14 mouse cellular contexts compared by ENCODE assay signal in genomic region chr9:113156707-113157106, GRCm38 (mm10).
DNase-seq lines count a peak whose midpoint lies in the region; ATAC-seq lines count a peak whose summit lies in the region.
"Had no signal": no experiment of that assay in that cellular context is flagged by ENCODE, and none has a peak within 500 bp of the region (broad histone marks: within the 10 kb centered on the region; RNA-seq: fewer than 3 reads in every experiment).

No protein-coding gene starts in this region.

- H3K27me3 ChIP-seq in forebrain, embryonic 15.5 days: no peaks in the 10 kb centered on the region
- no peaks in the 10 kb centered on the region for H3K27me3 ChIP-seq in forebrain, embryonic 10.5 days (ENCODE audit: poor library complexity, severe bottlenecking)
- H3K27me3 ChIP-seq in kidney, embryonic 14.5 days (ENCODE audit: control insufficient read depth, insufficient read depth, low read length): no peaks in the 10 kb centered on the region
- H3K27me3 ChIP-seq: heart, embryonic 13.5 days; hindbrain, embryonic 13.5 days; liver, embryonic 13.5 days; midbrain, embryonic 13.5 days; neural tube, embryonic 12.5 days had no signal

- no peak overlapping the region for H3K9ac ChIP-seq in forebrain, embryonic 15.5 days (replicated peaks)
- H3K9ac ChIP-seq in kidney, embryonic 14.5 days (ENCODE audit: low read depth, low read length): no peak overlapping the region
- H3K9ac ChIP-seq: heart, embryonic 13.5 days; hindbrain, embryonic 13.5 days; liver, embryonic 13.5 days; midbrain, embryonic 13.5 days; neural tube, embryonic 12.5 days had no signal

- 71% methylated on average over 3 of the region's 3 CpGs for WGBS in forebrain, embryonic 15.5 days
- WGBS in forebrain, embryonic 10.5 days: 71% methylated on average over 3 of the region's 3 CpGs
- WGBS in kidney, embryonic 14.5 days: 65% methylated on average over 3 of the region's 3 CpGs

- H3K27ac ChIP-seq in forebrain, embryonic 15.5 days (replicated peaks): peak overlapping the region; percentile 81; the same call in 1 of the 2 replicates
- H3K27ac ChIP-seq in forebrain, embryonic 10.5 days: no peak overlapping the region
- H3K27ac ChIP-seq in kidney, embryonic 14.5 days (ENCODE audit: low read depth, low read length): no peak overlapping the region
- H3K27ac ChIP-seq: heart, embryonic 13.5 days; hindbrain, embryonic 13.5 days; liver, embryonic 13.5 days; midbrain, embryonic 13.5 days; neural tube, embryonic 12.5 days had no signal

- DNase-seq in forebrain, embryonic 10.5 days (ENCODE audit: extremely low spot score, low spot score): no peak
- peak; percentile 17 to 32 for DNase-seq in kidney, postnatal 4 days
- DNase-seq in right cerebral cortex, postnatal 4 days: peak; percentile 41
- no peak for DNase-seq in right cerebral cortex, postnatal 25 days
- no peak for DNase-seq in embryo, embryonic 11 days
- DNase-seq: adrenal gland, adult 8-10 months; liver, embryonic 13.5 days; lung, postnatal 4 days had no signal

- H3K4me1 ChIP-seq in forebrain, embryonic 15.5 days: peaks cover 6% of the 10 kb centered on the region; the same call in 1 of the 2 replicates
- H3K4me1 ChIP-seq in forebrain, embryonic 10.5 days: no peaks in the 10 kb centered on the region
- no peaks in the 10 kb centered on the region for H3K4me1 ChIP-seq in kidney, embryonic 14.5 days (ENCODE audit: control insufficient read depth, insufficient read depth, low read length)
- H3K4me1 ChIP-seq: liver, embryonic 13.5 days; midbrain, embryonic 13.5 days; neural tube, embryonic 12.5 days had no signal

- H3K4me3 ChIP-seq in forebrain, embryonic 15.5 days: no peak overlapping the region
- no peak overlapping the region for H3K4me3 ChIP-seq in forebrain, embryonic 10.5 days
- no peak overlapping the region for H3K4me3 ChIP-seq in kidney, embryonic 14.5 days (ENCODE audit: low read length)
- H3K4me3 ChIP-seq: heart, embryonic 13.5 days; hindbrain, embryonic 13.5 days; liver, embryonic 13.5 days; midbrain, embryonic 13.5 days; neural tube, embryonic 12.5 days had no signal

- no peak overlapping the region for H3K4me2 ChIP-seq in forebrain, embryonic 15.5 days (replicated peaks)
- H3K4me2 ChIP-seq in kidney, embryonic 14.5 days (replicated peaks; ENCODE audit: low read depth, low read length): no peak overlapping the region
- H3K4me2 ChIP-seq: heart, embryonic 13.5 days; hindbrain, embryonic 13.5 days; liver, embryonic 13.5 days; midbrain, embryonic 13.5 days; neural tube, embryonic 12.5 days had no signal

- no peak for ATAC-seq in forebrain, embryonic 15.5 days (replicated peaks)
- ATAC-seq in kidney, embryonic 14.5 days (ENCODE audit: low FRiP score, low TSS enrichment): no peak
- ATAC-seq: midbrain, embryonic 13.5 days had no signal

- H3K9me3 ChIP-seq in forebrain, embryonic 15.5 days: no peaks in the 10 kb centered on the region
- no peaks in the 10 kb centered on the region for H3K9me3 ChIP-seq in forebrain, embryonic 10.5 days
- H3K9me3 ChIP-seq in kidney, embryonic 14.5 days (ENCODE audit: control insufficient read depth, low read length): no peaks in the 10 kb centered on the region
- H3K9me3 ChIP-seq: heart, embryonic 13.5 days; hindbrain, embryonic 13.5 days; midbrain, embryonic 13.5 days; neural tube, embryonic 12.5 days had no signal

- no peaks in the 10 kb centered on the region for H3K36me3 ChIP-seq in forebrain, embryonic 15.5 days
- H3K36me3 ChIP-seq in forebrain, embryonic 10.5 days (replicated peaks): no peaks in the 10 kb centered on the region
- no peaks in the 10 kb centered on the region for H3K36me3 ChIP-seq in kidney, embryonic 14.5 days (ENCODE audit: control insufficient read depth, insufficient read depth, low read length)
- H3K36me3 ChIP-seq: heart, embryonic 13.5 days; hindbrain, embryonic 13.5 days; liver, embryonic 13.5 days; midbrain, embryonic 13.5 days; neural tube, embryonic 12.5 days had no signal

Comparison
In these comparisons a context has a peak if more than half of its experiments do, and no peak if none do; other contexts are left out.
1. DNase-seq: peak in kidney, postnatal 4 days (2 of 2) and right cerebral cortex, postnatal 4 days (single experiment); none in forebrain, embryonic 10.5 days (single experiment), right cerebral cortex, postnatal 25 days (single experiment) and embryo, embryonic 11 days (single experiment).